Mouse (Mus musculus): Measurements from ENCODE around the gene Gm2000.

DNA sequence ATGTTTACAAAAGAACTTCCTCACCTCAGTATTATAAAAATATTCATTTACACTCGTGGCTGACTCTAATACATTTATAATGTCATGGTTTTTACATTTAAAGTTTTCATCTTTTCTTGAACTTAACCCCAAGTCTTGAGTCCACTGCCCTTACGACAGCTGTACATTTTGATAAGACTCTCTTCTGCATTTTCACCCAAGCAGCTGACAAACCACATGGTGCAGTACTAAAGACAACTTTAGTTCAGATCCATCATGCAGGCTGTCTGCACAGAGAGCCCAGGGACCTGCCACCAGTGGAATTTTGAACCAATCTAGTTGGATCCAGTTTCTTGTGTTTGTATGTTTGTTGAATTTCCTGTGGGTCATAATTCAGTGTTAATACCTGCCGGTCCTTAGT is 21.0 kb downstream of the Gm2000 start:
- TF ChIP-seq MYC (IDR thresholded peaks at IDR 0.05; ENCODE audit: low read depth, low read length), result no peak
- TF ChIP-seq ZKSCAN1 (IDR thresholded peaks at IDR 0.05; ENCODE audit: borderline replicate concordance, low read depth, low read length), result no peak
- no peak for TF ChIP-seq NRF1 (IDR thresholded peaks at IDR 0.05; ENCODE audit: low read depth, low read length)
- TF ChIP-seq CHD2 (IDR thresholded peaks at IDR 0.05; ENCODE audit: low read length), result no peak
- no peak for TF ChIP-seq USF2 (conservative IDR thresholded peaks at IDR 0.05; ENCODE audit: low read depth, low read length)
- no peak for TF ChIP-seq USF1 (IDR thresholded peaks at IDR 0.05; ENCODE audit: low read depth, low read length)

Data from CH12.LX (cell line).